Mouse (Mus musculus): ENCODE measurements at regions not wholly inside any gene's neighbourhood (a gene's known extent, or its start where the extent isn't known, plus 50 kb on each side); places are given as distances from the start of the nearest gene placed in this dataset.
A peak's percentile ranks its signal among the peaks of the same experiment; 100 is the strongest.

GRCm38 (mm10) chr8:53096272-53096784 lies 415.2 kb upstream of the Aga start:
- DNase-seq (ENCODE audit: low read depth, low spot score): no peak

GRCm38 (mm10) chr8:53140041-53140440 lies 371.5 kb upstream of the Aga start:
- no peak for DNase-seq (ENCODE audit: low read depth, low spot score)

GRCm38 (mm10) chr8:53148915-53149314 lies 362.6 kb upstream of the Aga start:
- DNase-seq (ENCODE audit: low read depth, low spot score): peak; percentile 6

- no peak for DNase-seq (ENCODE audit: low read depth, low spot score)
Measured at GRCm38 (mm10) chr8:53164017-53164416, 347.5 kb upstream of the Aga start.

GRCm38 (mm10) chr8:53171694-53172299 lies 339.7 kb upstream of the Aga start:
- DNase-seq (ENCODE audit: low read depth, low spot score): no peak

GRCm38 (mm10) chr8:53192519-53192918 lies 319.0 kb upstream of the Aga start:
- DNase-seq (ENCODE audit: low read depth, low spot score): peak; percentile 18

- no peak for DNase-seq (ENCODE audit: low read depth, low spot score)
Measured at GRCm38 (mm10) chr8:53222194-53222593, 289.3 kb upstream of the Aga start.
